9 mouse cellular contexts compared by ENCODE assay signal in genomic region chr5:139033406-139034317, GRCm38 (mm10). TPM values are rescaled to one million over a fixed set of nuclear protein-coding genes. Genes with fewer than 3 reads are reported as not detected.
DNase-seq lines count a peak whose midpoint lies in the region; ATAC-seq and TF ChIP-seq lines count a peak whose summit lies in the region.
"Had no signal": no experiment of that assay in that cellular context is flagged by ENCODE, and none has a peak within 500 bp of the region (broad histone marks: within the 10 kb centered on the region; RNA-seq: fewer than 3 reads in every experiment).

No protein-coding gene starts in this region.

- H3K27me3 ChIP-seq in intestine, embryonic 16.5 days (replicated peaks; ENCODE audit: control insufficient read depth, insufficient read depth, low read length), result no peaks in the 10 kb centered on the region
- no peaks in the 10 kb centered on the region for H3K27me3 ChIP-seq in lung, postnatal 0 days (replicated peaks; ENCODE audit: insufficient read depth, low read length)

- 0 out of 2 replicates have a peak overlapping the region, but pooled peaks have one; percentile 16 for H3K9ac ChIP-seq in intestine, embryonic 16.5 days (ENCODE audit: low read depth, low read length)
- no peak overlapping the region for H3K9ac ChIP-seq in lung, postnatal 0 days (replicated peaks; ENCODE audit: low read depth)

- TF ChIP-seq CTCF in lung, postnatal 0 days (IDR thresholded peaks at IDR 0.05), result no peak

- no peak overlapping the region for H3K4me2 ChIP-seq in intestine, embryonic 16.5 days (ENCODE audit: low read depth, low read length)
- no peak overlapping the region for H3K4me2 ChIP-seq in lung, postnatal 0 days (replicated peaks; ENCODE audit: low read depth, low read length)

- H3K27ac ChIP-seq in intestine, embryonic 16.5 days (ENCODE audit: low read length), result peak overlapping the region; percentile 33; the same call in 1 of the 2 replicates
- no peak overlapping the region for H3K27ac ChIP-seq in lung, postnatal 0 days (ENCODE audit: low read length)
- H3K27ac ChIP-seq: macrophage had no signal

- H3K4me1 ChIP-seq in intestine, embryonic 16.5 days (ENCODE audit: control insufficient read depth, insufficient read depth, low read length), result peaks cover 9% of the 10 kb centered on the region
- H3K4me1 ChIP-seq in lung, postnatal 0 days (ENCODE audit: insufficient read depth, low read depth, low read length), result no peaks in the 10 kb centered on the region

- no peak overlapping the region for H3K4me3 ChIP-seq in intestine, embryonic 16.5 days (ENCODE audit: low read length)
- H3K4me3 ChIP-seq in lung, postnatal 0 days (ENCODE audit: low read depth, low read length), result no peak overlapping the region

- DNase-seq in R1 (ENCODE audit: low read depth, low spot score), result peak; percentile 69
- DNase-seq in cerebellum, adult 18-20 months, result peak; percentile 30 to 48
- DNase-seq in forelimb bud, embryonic 11.5 days (ENCODE audit: low read depth, low spot score), result peak; percentile 32
- peak; percentile 74 for DNase-seq in lung, postnatal 0 days (ENCODE audit: low spot score)
- DNase-seq in thymus, postnatal 0 days (ENCODE audit: low spot score), result no peak
- no peak for DNase-seq in layer of hippocampus, adult 8-10 months (ENCODE audit: low spot score in 2 of 2)

- peak; percentile 70 for ATAC-seq in intestine, embryonic 16.5 days
- peak; percentile 79 for ATAC-seq in lung, postnatal 0 days
- no peak for ATAC-seq in CD4-positive, CD25-positive, alpha-beta regulatory T cell, adult 4 months

- H3K36me3 ChIP-seq in intestine, embryonic 16.5 days (ENCODE audit: control insufficient read depth, insufficient read depth, low read length), result no peaks in the 10 kb centered on the region
- H3K36me3 ChIP-seq in lung, postnatal 0 days (ENCODE audit: insufficient read depth, low read length), result no peaks in the 10 kb centered on the region

- no peak for TF ChIP-seq EP300 in lung, postnatal 0 days (IDR thresholded peaks at IDR 0.05)

- no peaks in the 10 kb centered on the region for H3K9me3 ChIP-seq in intestine, embryonic 16.5 days (ENCODE audit: control insufficient read depth, low read length)
- H3K9me3 ChIP-seq in lung, postnatal 0 days (ENCODE audit: low read length), result no peaks in the 10 kb centered on the region

- WGBS in intestine, embryonic 16.5 days, result 38% methylated on average over 14 of the region's 14 CpGs
- WGBS in lung, postnatal 0 days, result 49% methylated on average over 14 of the region's 14 CpGs

RNA-seq across cellular contexts. Expression of gene Pdgfa, which starts 36.5 kb away (rescaled TPM):
- 47.1 and 47.3 TPM in 2 replicates for polyA plus RNA-seq in intestine, embryonic 16.5 days (2015; fragmentation: Nextera tagmentation; extraction: Ambion mirVana)
- 108 and 114 TPM in 2 replicates for polyA plus RNA-seq in lung, postnatal 0 days (2015; fragmentation: Nextera tagmentation; extraction: Ambion mirVana)
- polyA plus RNA-seq in CD4-positive, CD25-positive, alpha-beta regulatory T cell, adult 4 months (2017; shearing (Covaris generic)), result not detected
- polyA plus RNA-seq in thymus, postnatal 0 days (2015; fragmentation: Nextera tagmentation; extraction: Ambion mirVana), result 26.4 and 31.2 TPM in 2 replicates
- 10 to 100 TPM; 41.3 to 48.8 (median 46.4) TPM for total RNA-seq in layer of hippocampus, adult 8-10 months (2022)

Comparison
In these comparisons a context has a peak if more than half of its experiments do, and no peak if none do; other contexts are left out.
1. DNase-seq: peak in R1 (single experiment), cerebellum, adult 18-20 months (2 of 2), forelimb bud, embryonic 11.5 days (single experiment) and lung, postnatal 0 days (single experiment); none in thymus, postnatal 0 days (single experiment) and layer of hippocampus, adult 8-10 months (0 of 2).
2. RNA of gene Pdgfa, which starts 36.5 kb away (polyA plus RNA-seq): 108 to 114 TPM in lung, postnatal 0 days, 47.1 to 47.3 TPM in intestine, embryonic 16.5 days and 26.4 to 31.2 TPM in thymus, postnatal 0 days; not detected in CD4-positive, CD25-positive, alpha-beta regulatory T cell, adult 4 months; every median in the first group is over 10 times any median in the second.